Mouse (Mus musculus) lung, postnatal 0 days (tissue): ENCODE results near the gene Ankrd17. TPM values are rescaled to one million over a fixed set of nuclear protein-coding genes. Genes with fewer than 3 reads are reported as not detected.

Source experiments
- ATAC-seq: fragments of 200-750 bp; cut with Nextera tagmentation; 2 replicates; pipeline ENCODE4 v1.8.0; 2017; ENCODE audit warnings: moderate library complexity
- DNase-seq: peaks from one replicate; pipeline ENCODE4 v3.0.0-alpha.2; 2016; ENCODE audit warnings: low spot score
- H3K27ac ChIP-seq: fragments of 300-500 bp; sonication (generic); 2 replicates; pipeline ENCODE4 v1.5.1; 2014; ENCODE audit warnings: antibody characterized with exemption, mild to moderate bottlenecking, low read length, mixed read lengths
- H3K27me3 ChIP-seq: fragments of 300-500 bp; sonication (generic); replicated peaks from 2 replicates; pipeline ENCODE4 v1.6.1; 2014; ENCODE audit warnings: low read length, mixed read lengths; ENCODE audit not compliant: insufficient read depth
- H3K36me3 ChIP-seq: fragments of 300-500 bp; sonication (generic); 2 replicates; pipeline ENCODE4 v1.6.1; 2014; ENCODE audit warnings: low read length, mixed read lengths; ENCODE audit not compliant: insufficient read depth
- H3K4me1 ChIP-seq: fragments of 300-500 bp; sonication (generic); 2 replicates; pipeline ENCODE4 v1.6.1; 2014; ENCODE audit warnings: antibody characterized with exemption, low read depth, low read length, mixed read lengths; ENCODE audit not compliant: insufficient read depth
- H3K4me2 ChIP-seq: fragments of 300-500 bp; sonication (generic); replicated peaks from 2 replicates; pipeline ENCODE4 v1.6.1; 2014; ENCODE audit warnings: low read depth, mild to moderate bottlenecking, low read length, moderate library complexity, mixed read lengths
- H3K4me3 ChIP-seq: fragments of 300-500 bp; sonication (generic); 2 replicates; pipeline ENCODE4 v1.5.1; 2014; ENCODE audit warnings: low read depth, low read length
- H3K9ac ChIP-seq: fragments of 300-500 bp; sonication (generic); replicated peaks from 2 replicates; pipeline ENCODE4 v1.6.1; 2014; ENCODE audit warnings: low read depth, mild to moderate bottlenecking
- H3K9me3 ChIP-seq: fragments of 300-500 bp; sonication (generic); 2 replicates; pipeline ENCODE4 v1.6.1; 2016; ENCODE audit warnings: low read length, mixed read lengths
- CTCF ChIP-seq: IDR thresholded peaks from 2 replicates; pipeline ENCODE4 v1.5.1; 2016; ENCODE audit warnings: antibody characterized with exemption, mild to moderate bottlenecking
- EP300 ChIP-seq: IDR thresholded peaks from 2 replicates; pipeline ENCODE4 v1.6.1; 2016; ENCODE audit warnings: antibody characterized with exemption, mild to moderate bottlenecking, control low read depth
- WGBS: fragments of 180-500 bp; shearing (Covaris S2); extraction: QIAGEN DNeasy Blood & Tissue Kit; methylation state at CpG from one replicate; pipeline ENCODE4 v1.1.7; 2014; 5-methylcytosine and 5-hydroxymethylcytosine counted together
- polyA plus RNA-seq: library from polyadenylated mRNA; unstranded; fragments of >200 nt; fragmentation: Nextera tagmentation; extraction: Ambion mirVana; gene quantifications from 2 replicates; pipeline ENCODE4 v1.2.1, GENCODE M21; 2015

Ankrd17 gene
- polyA plus RNA-seq, 1 experiment from 2014 or later = 16.0 TPM

DNA sequence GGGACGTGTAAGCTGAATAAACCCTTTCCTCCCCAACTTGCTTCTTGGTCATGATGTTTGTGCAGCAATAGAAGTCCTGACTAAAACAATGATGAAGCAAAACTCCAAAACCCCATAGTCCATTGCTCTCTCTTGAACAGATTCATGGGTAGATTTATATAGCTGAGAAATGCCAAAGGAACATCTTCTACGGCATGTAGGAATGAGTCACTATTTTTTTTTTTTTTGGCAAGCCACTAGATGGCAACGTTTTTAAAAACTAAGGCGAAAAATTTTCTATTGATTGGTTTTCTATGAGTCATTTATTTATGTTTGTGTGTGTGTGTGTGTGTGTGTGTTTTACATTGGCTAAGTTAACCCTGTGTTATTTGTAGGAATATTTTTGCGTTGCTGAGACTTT is 27.4 kb upstream of the Ankrd17 start:
- H3K9ac ChIP-seq = no peak overlapping the region
- H3K4me2 ChIP-seq = no peak overlapping the region
- TF ChIP-seq EP300 (no peak), CTCF (no peak)
- no peaks in the 10 kb centered on the region for H3K36me3 ChIP-seq
- H3K27me3 ChIP-seq = no peaks in the 10 kb centered on the region
- no peak overlapping the region for H3K4me3 ChIP-seq
- 42% methylated on average over 5 of the region's 5 CpGs for WGBS
- ATAC-seq = no peak
- H3K27ac ChIP-seq = no peak overlapping the region
- no peak for DNase-seq
- no peaks in the 10 kb centered on the region for H3K4me1 ChIP-seq
- no peaks in the 10 kb centered on the region for H3K9me3 ChIP-seq

DNA sequence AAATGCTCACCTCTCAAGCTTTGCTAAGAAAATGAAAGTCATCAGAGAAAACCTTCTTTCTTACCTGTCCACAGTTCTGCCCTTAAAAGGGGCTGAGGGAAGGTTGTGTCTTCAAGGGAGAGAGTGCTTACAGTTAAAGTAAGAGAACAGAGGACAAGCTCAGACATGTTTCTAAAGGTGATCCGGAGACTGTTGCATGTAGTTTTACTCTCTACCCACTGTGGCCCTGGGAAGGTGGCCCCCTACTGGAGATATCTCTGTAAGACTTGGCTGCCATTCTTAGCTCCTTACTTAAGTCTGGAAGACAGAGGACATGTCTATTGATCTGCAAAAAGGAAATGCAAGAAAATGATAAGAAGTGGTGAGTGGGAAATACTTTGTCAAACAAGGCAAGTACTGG is 16.7 kb upstream of the Ankrd17 start:
- ATAC-seq = peak; percentile 23; the same call in 1 of the 2 replicates
- Histone ChIP-seq H3K9ac (no peak overlapping the region), H3K27ac (no peak overlapping the region), H3K4me2 (no peak overlapping the region), H3K4me3 (no peak overlapping the region), H3K36me3 (no peaks in the 10 kb centered on the region), H3K9me3 (no peaks in the 10 kb centered on the region), H3K27me3 (no peaks in the 10 kb centered on the region), H3K4me1 (no peaks in the 10 kb centered on the region)
- 51% methylated on average over 1 of the region's 1 CpGs for WGBS
- peak; percentile 22 for DNase-seq
- no peak for TF ChIP-seq EP300
- peak; percentile 60 for TF ChIP-seq CTCF

DNA sequence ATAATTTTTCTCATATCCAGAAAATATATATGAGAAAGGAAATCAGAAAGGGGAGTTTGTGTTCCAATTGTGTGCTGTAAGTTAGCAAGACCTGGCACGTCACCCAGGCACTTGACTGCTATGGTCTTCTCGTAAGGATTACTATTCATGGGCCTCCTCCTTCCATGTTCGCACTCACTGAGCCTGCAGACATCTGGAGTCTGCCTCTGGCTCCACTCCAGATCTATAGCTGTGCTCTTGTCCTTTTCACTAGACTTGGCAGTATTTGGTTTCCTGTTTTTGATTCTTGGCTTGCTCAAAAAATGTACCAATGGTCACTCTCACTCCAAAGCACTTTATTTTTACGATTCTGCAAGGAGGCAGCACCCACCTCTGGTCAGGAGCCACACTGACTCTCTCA is 15.1 kb upstream of the Ankrd17 start:
- no peak for TF ChIP-seq CTCF
- no peak for TF ChIP-seq EP300
- peak; percentile 49 for ATAC-seq
- no peaks in the 10 kb centered on the region for H3K9me3 ChIP-seq
- H3K4me2 ChIP-seq = no peak overlapping the region
- no peaks in the 10 kb centered on the region for H3K27me3 ChIP-seq
- H3K4me1 ChIP-seq = no peaks in the 10 kb centered on the region
- no peak overlapping the region for H3K4me3 ChIP-seq
- WGBS = 34% methylated on average over 4 of the region's 4 CpGs
- no peaks in the 10 kb centered on the region for H3K36me3 ChIP-seq
- no peak overlapping the region for H3K9ac ChIP-seq
- no peak overlapping the region for H3K27ac ChIP-seq
- peak; percentile 41 for DNase-seq

- H3K9ac ChIP-seq = no peak overlapping the region
- ATAC-seq (no peak), DNase-seq (no peak)
- no peak overlapping the region for H3K27ac ChIP-seq
- TF ChIP-seq EP300 = no peak
- no peak for TF ChIP-seq CTCF
- H3K9me3 ChIP-seq = no peaks in the 10 kb centered on the region
- H3K4me1 ChIP-seq = no peaks in the 10 kb centered on the region
- no peak overlapping the region for H3K4me2 ChIP-seq
- no peaks in the 10 kb centered on the region for H3K36me3 ChIP-seq
- H3K27me3 ChIP-seq = no peaks in the 10 kb centered on the region
- no peak overlapping the region for H3K4me3 ChIP-seq
- 65% methylated on average over 4 of the region's 4 CpGs for WGBS
These were observed 7.3 kb upstream of the Ankrd17 start for GRCm38 (mm10) chr5:90373708-90374107.

DNA sequence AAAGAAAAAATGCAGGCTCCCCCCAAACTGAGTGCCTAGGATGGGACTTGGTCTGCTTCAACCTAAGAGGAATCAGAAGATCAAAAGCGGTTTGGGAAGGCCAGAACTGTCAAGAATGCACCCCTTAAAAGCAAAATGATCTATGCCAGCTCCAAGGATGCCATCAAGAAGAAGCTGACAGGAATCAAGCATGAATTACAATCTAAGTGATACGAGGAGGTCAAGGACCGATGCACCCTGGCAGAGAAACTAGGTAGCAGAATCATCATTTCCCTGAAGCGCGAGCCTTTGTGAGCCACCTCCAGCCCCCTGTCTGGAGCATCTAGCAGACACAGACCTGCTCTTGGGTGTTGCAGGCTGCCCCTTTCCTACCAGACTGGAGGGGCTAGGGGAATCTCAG is 4.0 kb upstream of the Ankrd17 start:
- Histone ChIP-seq H3K4me1 (no peaks in the 10 kb centered on the region), H3K9ac (no peak overlapping the region), H3K27me3 (no peaks in the 10 kb centered on the region), H3K4me2 (no peak overlapping the region), H3K4me3 (no peak overlapping the region), H3K36me3 (no peaks in the 10 kb centered on the region), H3K9me3 (no peaks in the 10 kb centered on the region), H3K27ac (no peak overlapping the region)
- no peak for DNase-seq
- no peak for TF ChIP-seq EP300
- TF ChIP-seq CTCF = no peak
- WGBS = 84% methylated on average over 5 of the region's 5 CpGs
- no peak for ATAC-seq

- H3K9me3 ChIP-seq = no peaks in the 10 kb centered on the region
- TF ChIP-seq EP300 (no peak), CTCF (no peak)
- peak within 1 kb of the TSS; percentile 96 for H3K4me3 ChIP-seq
- peaks cover 6% of the 10 kb centered on the region; the same call in 1 of the 2 replicates for H3K4me1 ChIP-seq
- ATAC-seq (no peak), DNase-seq (peak; percentile 34)
- H3K36me3 ChIP-seq = no peaks in the 10 kb centered on the region
- peak within 1 kb of the TSS; percentile 100 for H3K27ac ChIP-seq
- H3K9ac ChIP-seq = peak within 1 kb of the TSS; percentile 88
- peak within 1 kb of the TSS; percentile 83 for H3K4me2 ChIP-seq
- no peaks in the 10 kb centered on the region for H3K27me3 ChIP-seq
- WGBS = 2% methylated on average over 7 of the region's 7 CpGs
These were observed 608 bp upstream of the Ankrd17 start, which contains the start of gene Gm9958 for GRCm38 (mm10) chr5:90367067-90367303. Gene Gm9958, plus strand, starts transcription at chr5:90367204.
